Mouse (Mus musculus) cerebellum, adult 9-11 months (tissue): Measurements from ENCODE around the gene Fgf14.

Experiments used
- DNase-seq: peaks from one replicate; pipeline ENCODE4 v3.0.0; 2022

Fgf14 gene

GRCm38 (mm10) chr14:124676506-124677177, at the start of gene Fgf14:
Fgf14 (minus strand) TSS chr14:124677127.
- DNase-seq = no peak

GRCm38 (mm10) chr14:124677379-124677778, 452 bp upstream of the Fgf14 start:
- peak; percentile 88 for DNase-seq

GRCm38 (mm10) chr14:124675654-124676505, 1.0 kb downstream of the Fgf14 start:
- DNase-seq = peak; percentile 78

GRCm38 (mm10) chr14:124675142-124675653, 1.7 kb downstream of the Fgf14 start:
- peak; percentile 77 for DNase-seq

GRCm38 (mm10) chr14:124674536-124675141, 2.3 kb downstream of the Fgf14 start:
- peak; percentile 51 for DNase-seq

- peak; percentile 63 for DNase-seq
Measured at GRCm38 (mm10) chr14:124669739-124670138, 7.2 kb downstream of the Fgf14 start.

GRCm38 (mm10) chr14:124642822-124643221, 34.1 kb downstream of the Fgf14 start:
- DNase-seq = no peak

GRCm38 (mm10) chr14:124634881-124635280, 42.0 kb downstream of the Fgf14 start:
- DNase-seq = peak; percentile 64

GRCm38 (mm10) chr14:124613473-124613872, 63.5 kb downstream of the Fgf14 start:
- no peak for DNase-seq

GRCm38 (mm10) chr14:124606036-124606711, 70.8 kb downstream of the Fgf14 start:
- peak; percentile 82 for DNase-seq

- no peak for DNase-seq
Measured at GRCm38 (mm10) chr14:124605031-124605743, 71.7 kb downstream of the Fgf14 start.

GRCm38 (mm10) chr14:124576571-124576970, 100.4 kb downstream of the Fgf14 start:
- peak; percentile 85 for DNase-seq

- peak; percentile 86 for DNase-seq
Measured at GRCm38 (mm10) chr14:124575130-124575885, 101.6 kb downstream of the Fgf14 start.

GRCm38 (mm10) chr14:124566445-124566844, 110.5 kb downstream of the Fgf14 start:
- DNase-seq = peak; percentile 92

GRCm38 (mm10) chr14:124561544-124561943, 115.4 kb downstream of the Fgf14 start:
- peak; percentile 59 for DNase-seq

- peak; percentile 91 for DNase-seq
Measured at GRCm38 (mm10) chr14:124536106-124536505, 140.8 kb downstream of the Fgf14 start.

GRCm38 (mm10) chr14:124535376-124535775, 141.6 kb downstream of the Fgf14 start:
- peak; percentile 39 for DNase-seq

- DNase-seq = peak; percentile 70
Measured at GRCm38 (mm10) chr14:124532051-124532450, 144.9 kb downstream of the Fgf14 start.

GRCm38 (mm10) chr14:124512009-124512408, 164.9 kb downstream of the Fgf14 start:
- no peak for DNase-seq

- DNase-seq = no peak
Measured at GRCm38 (mm10) chr14:124488971-124489370, 188.0 kb downstream of the Fgf14 start.

- no peak for DNase-seq
Measured at GRCm38 (mm10) chr14:124485261-124485660, 191.7 kb downstream of the Fgf14 start.
